8 mouse cellular contexts compared by ENCODE assay signal in genomic region chr14:46831837-46832333, GRCm38 (mm10). TPM values are rescaled to one million over a fixed set of nuclear protein-coding genes. Genes with fewer than 3 reads are reported as not detected.
DNase-seq lines count a peak whose midpoint lies in the region; ATAC-seq and TF ChIP-seq lines count a peak whose summit lies in the region.

Cgrrf1 (plus strand) TSS chr14:46832125.

- H3K4me3 ChIP-seq in bone marrow, adult 2 months (replicated peaks; ENCODE audit: control insufficient read depth, low read depth, low read length): peak within 1 kb of the TSS; percentile 91
- peak within 1 kb of the TSS; percentile 74 for H3K4me3 ChIP-seq in embryonic facial prominence, embryonic 15.5 days (replicated peaks)
- H3K4me3 ChIP-seq in limb, embryonic 14.5 days (replicated peaks; ENCODE audit: low read length): peak within 1 kb of the TSS; percentile 80
- H3K4me3 ChIP-seq in midbrain, postnatal 0 days (ENCODE audit: low read depth, low read length): peak within 1 kb of the TSS; percentile 69

- no peaks in the 10 kb centered on the region for H3K36me3 ChIP-seq in embryonic facial prominence, embryonic 15.5 days
- no peaks in the 10 kb centered on the region for H3K36me3 ChIP-seq in limb, embryonic 14.5 days (ENCODE audit: control insufficient read depth, insufficient read depth, low read length)
- H3K36me3 ChIP-seq in midbrain, postnatal 0 days (ENCODE audit: insufficient read depth, low read length): no peaks in the 10 kb centered on the region

- peak within 1 kb of the TSS; percentile 70 for H3K9ac ChIP-seq in embryonic facial prominence, embryonic 15.5 days
- peak within 1 kb of the TSS; percentile 84 for H3K9ac ChIP-seq in limb, embryonic 14.5 days (ENCODE audit: low read depth, low read length, severe bottlenecking)
- peak within 1 kb of the TSS; percentile 68 for H3K9ac ChIP-seq in midbrain, postnatal 0 days (replicated peaks; ENCODE audit: low read length, poor library complexity, severe bottlenecking)

- peak within 1 kb of the TSS; percentile 94 for H3K4me2 ChIP-seq in embryonic facial prominence, embryonic 15.5 days (replicated peaks)
- H3K4me2 ChIP-seq in limb, embryonic 14.5 days (replicated peaks; ENCODE audit: low read depth, low read length, severe bottlenecking): peak within 1 kb of the TSS; percentile 86
- peak within 1 kb of the TSS; percentile 93 for H3K4me2 ChIP-seq in midbrain, postnatal 0 days (ENCODE audit: low read depth, low read length, poor library complexity, severe bottlenecking)

- WGBS in bone marrow, adult 2 months: under 1% methylated on average over 32 of the region's 32 CpGs
- under 1% methylated on average over 32 of the region's 32 CpGs for WGBS in embryonic facial prominence, embryonic 15.5 days
- under 1% methylated on average over 32 of the region's 32 CpGs for WGBS in limb, embryonic 14.5 days
- under 1% methylated on average over 32 of the region's 32 CpGs for WGBS in midbrain, postnatal 0 days

- peak; percentile 89 for TF ChIP-seq POLR2A in bone marrow, adult 2 months (IDR thresholded peaks at IDR 0.05; ENCODE audit: borderline replicate concordance, control insufficient read depth, low read depth, low read length)
- peak; percentile 45; the same call in 1 of the 2 replicates for TF ChIP-seq POLR2A in limb, embryonic 14.5 days (IDR thresholded peaks at IDR 0.05; ENCODE audit: borderline replicate concordance, extremely low read depth, insufficient read depth, insufficient read length)

- TF ChIP-seq CTCF in bone marrow, adult 2 months (IDR thresholded peaks at IDR 0.05; ENCODE audit: control insufficient read depth, insufficient read depth, low read length): no peak
- peak; percentile 57 for TF ChIP-seq CTCF in midbrain, postnatal 0 days (IDR thresholded peaks at IDR 0.05)

- ATAC-seq in embryonic facial prominence, embryonic 15.5 days (ENCODE audit: insufficient number of reproducible peaks, low FRiP score, low TSS enrichment, low read depth): peak; percentile 98
- ATAC-seq in limb, embryonic 14.5 days (ENCODE audit: low FRiP score, low read depth): peak; percentile 98
- peak; percentile 95 for ATAC-seq in midbrain, postnatal 0 days (ENCODE audit: low FRiP score)

- peak; percentile 97 for DNase-seq in 416B (ENCODE audit: low read depth)
- DNase-seq in heart, adult 8-10 months (ENCODE audit: low spot score): peak; percentile 96
- peak; percentile 99 for DNase-seq in kidney, adult 9 months
- DNase-seq in limb, embryonic 14.5 days (ENCODE audit: low spot score): peak; percentile 96
- peak; percentile 94 for DNase-seq in midbrain, postnatal 0 days (ENCODE audit: low spot score)
- peak; percentile 93 for DNase-seq in spleen, postnatal 14 days (ENCODE audit: low spot score in 2 of 2)

- no peaks in the 10 kb centered on the region for H3K27me3 ChIP-seq in embryonic facial prominence, embryonic 15.5 days
- H3K27me3 ChIP-seq in limb, embryonic 14.5 days (ENCODE audit: control insufficient read depth, insufficient read depth, low read length): no peaks in the 10 kb centered on the region
- no peaks in the 10 kb centered on the region for H3K27me3 ChIP-seq in midbrain, postnatal 0 days (ENCODE audit: insufficient read depth, low read length)

- H3K4me1 ChIP-seq in bone marrow, adult 2 months (ENCODE audit: control insufficient read depth, insufficient read depth, low read length): 0 out of 2 replicates have a peak, but pooled peaks cover 1% of the 10 kb centered on the region
- H3K4me1 ChIP-seq in embryonic facial prominence, embryonic 15.5 days: peaks cover 6% of the 10 kb centered on the region; the same call in 1 of the 2 replicates
- H3K4me1 ChIP-seq in limb, embryonic 14.5 days (ENCODE audit: control insufficient read depth, insufficient read depth, low read length): 0 out of 2 replicates have a peak, but pooled peaks cover 2% of the 10 kb centered on the region
- no peaks in the 10 kb centered on the region for H3K4me1 ChIP-seq in midbrain, postnatal 0 days (ENCODE audit: insufficient read depth, low read length)

- peak within 1 kb of the TSS; percentile 79 for H3K27ac ChIP-seq in bone marrow, adult 2 months (ENCODE audit: control insufficient read depth, insufficient read depth, low read depth, low read length, poor library complexity)
- peak within 1 kb of the TSS; percentile 60; the same call in 1 of the 2 replicates for H3K27ac ChIP-seq in embryonic facial prominence, embryonic 15.5 days (replicated peaks)
- no peak within 1 kb of the TSS for H3K27ac ChIP-seq in limb, embryonic 14.5 days (replicated peaks; ENCODE audit: low read depth, low read length)
- H3K27ac ChIP-seq in midbrain, postnatal 0 days (ENCODE audit: low read depth, low read length): no peak within 1 kb of the TSS

- no peaks in the 10 kb centered on the region for H3K9me3 ChIP-seq in embryonic facial prominence, embryonic 15.5 days (replicated peaks)
- H3K9me3 ChIP-seq in limb, embryonic 14.5 days (ENCODE audit: control insufficient read depth, low read length): no peaks in the 10 kb centered on the region
- H3K9me3 ChIP-seq in midbrain, postnatal 0 days (ENCODE audit: low read length): no peaks in the 10 kb centered on the region

RNA-seq across cellular contexts. Expression of gene Cgrrf1, which starts in this region (rescaled TPM):
- 11.8 and 20.7 TPM in 2 replicates for polyA plus RNA-seq in bone marrow, adult 2 months (2011; ENCODE audit: insufficient read depth, insufficient read length, low replicate concordance, missing spikeins)
- 20.9 and 22.3 TPM in 2 replicates for polyA plus RNA-seq in embryonic facial prominence, embryonic 15.5 days (2015; fragmentation: Nextera tagmentation; extraction: Ambion mirVana)
- total RNA-seq in heart, adult 8-10 months (2022): 10 to 100 TPM; 33.5 to 40.4 (median 36.9) TPM
- polyA plus RNA-seq in limb, embryonic 14.5 days (2012; rRNA removed): 17.2 and 19.5 TPM in 2 replicates
- polyA plus RNA-seq in limb, embryonic 14.5 days (2014; fragmentation: Nextera tagmentation; extraction: Ambion mirVana): 25.2 and 26.7 TPM in 2 replicates
- total RNA-seq in midbrain, postnatal 0 days (2014; rRNA removed): 25.6 and 36.0 TPM in 2 replicates
- 24.4 and 24.5 TPM in 2 replicates for polyA plus RNA-seq in midbrain, postnatal 0 days (2015; fragmentation: Nextera tagmentation; extraction: Ambion mirVana)

Comparison
In these comparisons a context has a peak if more than half of its experiments do, and no peak if none do; other contexts are left out.
1. H3K27ac ChIP-seq: peak in bone marrow, adult 2 months (single experiment) and embryonic facial prominence, embryonic 15.5 days (single experiment); none in limb, embryonic 14.5 days (single experiment) and midbrain, postnatal 0 days (single experiment).
2. Peak in every context shown above with its lines, with median percentiles within 50 percentile points of each other: DNase-seq, H3K4me3 ChIP-seq, ATAC-seq, H3K4me2 ChIP-seq and H3K9ac ChIP-seq.